Mouse (Mus musculus) left cerebral cortex, postnatal 25 days (tissue): ENCODE results near the gene Ccdc106. TPM values are rescaled to one million over a fixed set of nuclear protein-coding genes. Genes with fewer than 3 reads are reported as not detected.

Source experiments
- DNase-seq, 2 experiments: peaks; one replicate each; pipeline ENCODE4 v3.0.0; 2022; ENCODE audit warnings: low spot score in 2 of 2, mixed read lengths in 1 of 2
- intact Hi-C: fragments of 180-260 bp; cut with DNase I; formaldehyde crosslinking; loops from one replicate; pipeline ENCODE4 v1.15.1; 2025
- total RNA-seq, 2 experiments: library from RNA; stranded (reverse); gene quantifications; 2 replicates each; pipeline ENCODE4 v1.2.3; 2021

The Ccdc106 gene
- total RNA-seq, 2 experiments from 2014 or later: 52.0 to 65.0 TPM

GRCm38 (mm10) chr7:5038940-5039339 lies 18.6 kb downstream of the Ccdc106 start:
- intact Hi-C loops: no loop called here
- no peak for DNase-seq

GRCm38 (mm10) chr7:5044981-5045380 lies 24.6 kb downstream of the Ccdc106 start:
- intact Hi-C loops: no loop called here
- no peak for DNase-seq

GRCm38 (mm10) chr7:5046112-5046511 lies 25.8 kb downstream of the Ccdc106 start:
- intact Hi-C loops: no loop called here
- no peak for DNase-seq

- no peak for DNase-seq
Observed at GRCm38 (mm10) chr7:5047313-5047712, 27.0 kb downstream of the Ccdc106 start.

GRCm38 (mm10) chr7:5051193-5052192 lies 31.1 kb downstream of the Ccdc106 start, which contains the start of gene Zfp580:
Gene Zfp580 (plus strand): TSS chr7:5051538.
- peak; percentile 78 to 82 for DNase-seq
- intact Hi-C loops: loop anchor here (2.0 kb wide), 2 partner anchors 31 to 55 kb away; partner anchors contain the start of genes Ccdc106, Zfp579 and Zfp865

More at GRCm38 (mm10) chr7:5047313-5047712, 27.0 kb downstream of the Ccdc106 start:
- intact Hi-C loops: loop anchor here (1.0 kb wide), 1 partner anchor 104 kb away; no protein-coding TSS in a partner anchor

- DNase-seq: no peak
- intact Hi-C loops: no loop called here
Observed at GRCm38 (mm10) chr7:5052438-5052837, 32.1 kb downstream of the Ccdc106 start.

GRCm38 (mm10) chr7:5052931-5053343 lies 32.6 kb downstream of the Ccdc106 start:
- intact Hi-C loops: no loop called here
- DNase-seq: no peak

GRCm38 (mm10) chr7:5053456-5054179 lies 33.3 kb downstream of the Ccdc106 start:
- peak in 1 of 2 experiments; percentile 55 for DNase-seq
- intact Hi-C loops: no loop called here

GRCm38 (mm10) chr7:5056651-5057263 lies 36.4 kb downstream of the Ccdc106 start:
- DNase-seq: peak; percentile 64 to 72
- intact Hi-C loops: no loop called here

GRCm38 (mm10) chr7:5057381-5057780 lies 37.0 kb downstream of the Ccdc106 start:
- intact Hi-C loops: no loop called here
- no peak for DNase-seq

GRCm38 (mm10) chr7:5057804-5058203 lies 37.5 kb downstream of the Ccdc106 start:
- intact Hi-C loops: no loop called here
- no peak for DNase-seq

- DNase-seq: no peak
- intact Hi-C loops: no loop called here
Observed at GRCm38 (mm10) chr7:5058631-5059030, 38.3 kb downstream of the Ccdc106 start.

GRCm38 (mm10) chr7:5059421-5059820 lies 39.1 kb downstream of the Ccdc106 start:
- intact Hi-C loops: no loop called here
- DNase-seq: no peak

- DNase-seq: peak; percentile 81 to 85
- intact Hi-C loops: loop anchor here (10.0 kb wide), 1 partner anchor 925 kb away; the partner anchor contains the start of gene Leng8
Observed at GRCm38 (mm10) chr7:5060239-5060731, 39.9 kb downstream of the Ccdc106 start.

- intact Hi-C loops: loop anchor here (1.0 to 10.0 kb wide), 2 partner anchors 41 to 926 kb away; partner anchors contain the start of genes Ccdc106, Leng8 and Zfp865
- DNase-seq: peak; percentile 99
Observed at GRCm38 (mm10) chr7:5060944-5061773, 40.8 kb downstream of the Ccdc106 start.

GRCm38 (mm10) chr7:5061774-5062359 lies 41.5 kb downstream of the Ccdc106 start, which contains the start of gene U2af2:
Gene U2af2 (plus strand): TSS chr7:5062143.
- intact Hi-C loops: loop anchor here (1.0 to 10.0 kb wide), 3 partner anchors 18 to 927 kb away; partner anchors contain the start of genes Ccdc106, Epn1, Leng8 and Zfp865
- DNase-seq: peak; percentile 92 to 94

GRCm38 (mm10) chr7:5062360-5063001 lies 42.1 kb downstream of the Ccdc106 start:
- peak; percentile 75 to 83 for DNase-seq
- intact Hi-C loops: loop anchor here (1.0 to 10.0 kb wide), 2 partner anchors 18 to 928 kb away; partner anchors contain the start of genes Epn1 and Leng8
